Mouse (Mus musculus) stomach, embryonic 16.5 days (tissue): ENCODE measurements around the gene Cd300c. TPM values are rescaled to one million over a fixed set of nuclear protein-coding genes. Genes with fewer than 3 reads are reported as not detected.
"Not testable (repeated sequence)": the region's sequence is repeated elsewhere in the genome, so short reads cannot be mapped to it uniquely, and the experiment has no call there.

ENCODE experiments used
- ATAC-seq: fragments of 200-750 bp; cut with Nextera tagmentation; 2 replicates; pipeline ENCODE4 v1.8.0; 2017; ENCODE audit warnings: moderate number of reproducible peaks, moderate TSS enrichment; ENCODE audit not compliant: insufficient read depth, low FRiP score
- H3K27ac ChIP-seq: fragments of 300-500 bp; sonication (generic); 2 replicates; pipeline ENCODE4 v1.5.1; 2014; ENCODE audit warnings: low read length
- H3K27me3 ChIP-seq: fragments of 300-500 bp; sonication (generic); 2 replicates; pipeline ENCODE4 v1.6.1; 2014; ENCODE audit warnings: low read length, control low read depth, mixed read lengths; ENCODE audit not compliant: control insufficient read depth, insufficient read depth
- H3K36me3 ChIP-seq: fragments of 300-500 bp; sonication (generic); 2 replicates; pipeline ENCODE4 v1.6.1; 2014; ENCODE audit warnings: low read length; ENCODE audit not compliant: control insufficient read depth, insufficient read depth
- H3K4me1 ChIP-seq: fragments of 300-500 bp; sonication (generic); 2 replicates; pipeline ENCODE4 v1.6.1; 2014; ENCODE audit warnings: low read length, control low read depth, mixed read lengths; ENCODE audit not compliant: control insufficient read depth, insufficient read depth
- H3K4me2 ChIP-seq: fragments of 300-500 bp; sonication (generic); 2 replicates; pipeline ENCODE4 v1.6.1; 2014; ENCODE audit warnings: low read depth, low read length, mixed read lengths
- H3K4me3 ChIP-seq: fragments of 300-500 bp; sonication (generic); replicated peaks from 2 replicates; pipeline ENCODE4 v1.5.1; 2014; ENCODE audit warnings: mild to moderate bottlenecking, low read length
- H3K9ac ChIP-seq: fragments of 300-500 bp; sonication (generic); 2 replicates; pipeline ENCODE4 v1.6.1; 2014; ENCODE audit warnings: low read length
- H3K9me3 ChIP-seq: fragments of 300-500 bp; sonication (generic); replicated peaks from 2 replicates; pipeline ENCODE4 v1.6.1; 2016; ENCODE audit warnings: low read length, control low read depth; ENCODE audit not compliant: control insufficient read depth
- WGBS: fragments of 180-500 bp; shearing (Covaris S2); extraction: QIAGEN DNeasy Blood & Tissue Kit; methylation state at CpG from one replicate; pipeline ENCODE4 v1.1.7; 2014; 5-methylcytosine and 5-hydroxymethylcytosine counted together
- polyA plus RNA-seq: library from polyadenylated mRNA; unstranded; fragments of >200 nt; fragmentation: Nextera tagmentation; extraction: Ambion mirVana; gene quantifications from 2 replicates; pipeline ENCODE4 v1.2.1, GENCODE M21; 2015

Gene Cd300c
- not detected in 2 replicates for polyA plus RNA-seq

- H3K9ac ChIP-seq: no peak within 1 kb of the TSS
- H3K27ac ChIP-seq: no peak within 1 kb of the TSS
- WGBS: 76% methylated on average over 9 of the region's 9 CpGs
- no peaks in the 10 kb centered on the region for H3K27me3 ChIP-seq
- no peak for ATAC-seq
- no peaks in the 10 kb centered on the region for H3K9me3 ChIP-seq
- H3K4me1 ChIP-seq: no peaks in the 10 kb centered on the region
- H3K4me3 ChIP-seq: no peak within 1 kb of the TSS
- H3K36me3 ChIP-seq: no peaks in the 10 kb centered on the region
- H3K4me2 ChIP-seq: no peak within 1 kb of the TSS
Measured at GRCm38 (mm10) chr11:114968752-114969207, at the start of gene Cd300c. Cd300c (minus strand) TSS chr11:114969157.

GRCm38 (mm10) chr11:115016093-115016492 is 47.1 kb upstream of the Cd300c start, which contains the start of gene Cd300ld2:
Cd300ld2 (minus strand) TSS chr11:115016193.
- no CpG with 5 or more reads among the region's 7 CpGs for WGBS
- H3K4me1 ChIP-seq, H3K27me3 ChIP-seq, H3K4me2 ChIP-seq, H3K9me3 ChIP-seq, H3K9ac ChIP-seq, H3K27ac ChIP-seq, H3K36me3 ChIP-seq, ATAC-seq, H3K4me3 ChIP-seq: not testable (repeated sequence)

- no peaks in the 10 kb centered on the region for H3K27me3 ChIP-seq
- ATAC-seq: no peak
- H3K36me3 ChIP-seq: no peaks in the 10 kb centered on the region
- H3K9me3 ChIP-seq: no peaks in the 10 kb centered on the region
- H3K4me3 ChIP-seq: no peak overlapping the region
- 78% methylated on average over 5 of the region's 5 CpGs for WGBS
- no peak overlapping the region for H3K4me2 ChIP-seq
- H3K4me1 ChIP-seq: no peaks in the 10 kb centered on the region
- H3K9ac ChIP-seq: no peak overlapping the region
- H3K27ac ChIP-seq: 0 out of 2 replicates have a peak overlapping the region, but pooled peaks have one; percentile 42
Measured at GRCm38 (mm10) chr11:115004070-115004469, 35.1 kb upstream of the Cd300c start.

DNA sequence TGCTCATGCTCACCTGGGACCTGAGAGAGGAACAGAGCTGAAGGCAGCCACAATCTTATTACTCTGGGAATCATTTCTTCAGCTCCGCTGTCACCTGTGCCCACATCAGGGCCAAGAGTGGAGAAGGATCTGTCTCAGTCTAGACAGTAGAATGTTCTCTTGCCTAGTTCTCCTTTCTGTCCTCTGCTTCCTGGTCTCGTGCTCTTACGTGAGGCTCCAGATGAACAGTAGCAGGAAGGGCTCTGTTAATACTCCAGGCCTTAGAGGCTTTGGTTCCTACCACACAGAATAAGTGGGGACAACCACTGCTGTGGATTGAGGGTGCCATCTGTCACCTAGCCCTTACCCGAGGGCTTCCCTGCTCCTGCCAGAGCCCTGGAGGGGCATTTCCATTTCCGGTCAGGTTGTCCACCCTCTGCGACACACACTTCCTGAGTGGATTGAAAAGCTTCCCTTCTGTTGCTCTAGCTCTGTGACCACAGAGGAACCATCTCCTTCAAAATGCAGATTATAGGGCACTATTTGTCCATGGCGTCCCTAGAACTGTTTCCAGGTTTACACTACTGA is 32.6 kb upstream of the Cd300c start, which contains the start of gene Cd300c2:
TSS of gene Cd300c2 (minus strand) at position 407 of the 567 bp plus-strand sequence.
- H3K27ac ChIP-seq: no peak within 1 kb of the TSS
- no peaks in the 10 kb centered on the region for H3K4me1 ChIP-seq
- H3K36me3 ChIP-seq: no peaks in the 10 kb centered on the region
- H3K4me3 ChIP-seq: no peak within 1 kb of the TSS
- no peak within 1 kb of the TSS for H3K9ac ChIP-seq
- H3K27me3 ChIP-seq: no peaks in the 10 kb centered on the region
- ATAC-seq: no peak
- H3K9me3 ChIP-seq: no peaks in the 10 kb centered on the region
- WGBS: 75% methylated on average over 7 of the region's 7 CpGs
- H3K4me2 ChIP-seq: no peak within 1 kb of the TSS

GRCm38 (mm10) chr11:114989793-114990192 is 20.8 kb upstream of the Cd300c start, which contains the start of gene Cd300ld:
Cd300ld (minus strand) TSS chr11:114989922.
- 69% methylated on average over 4 of the region's 4 CpGs for WGBS
- H3K4me3 ChIP-seq: no peak within 1 kb of the TSS
- H3K9ac ChIP-seq: no peak within 1 kb of the TSS
- H3K27ac ChIP-seq: no peak within 1 kb of the TSS
- no peaks in the 10 kb centered on the region for H3K9me3 ChIP-seq
- no peaks in the 10 kb centered on the region for H3K36me3 ChIP-seq
- H3K4me1 ChIP-seq: no peaks in the 10 kb centered on the region
- no peak within 1 kb of the TSS for H3K4me2 ChIP-seq
- ATAC-seq: no peak
- H3K27me3 ChIP-seq: no peaks in the 10 kb centered on the region

GRCm38 (mm10) chr11:114981866-114982265 is 12.9 kb upstream of the Cd300c start:
- no peak overlapping the region for H3K4me2 ChIP-seq
- H3K9ac ChIP-seq: no peak overlapping the region
- H3K9me3 ChIP-seq: 0 out of 2 replicates have a peak, but pooled peaks cover 4% of the 10 kb centered on the region
- H3K27me3 ChIP-seq: no peaks in the 10 kb centered on the region
- H3K36me3 ChIP-seq: no peaks in the 10 kb centered on the region
- WGBS: 52% methylated on average over 4 of the region's 4 CpGs
- H3K4me1 ChIP-seq: no peaks in the 10 kb centered on the region
- ATAC-seq: no peak
- H3K27ac ChIP-seq: no peak overlapping the region
- no peak overlapping the region for H3K4me3 ChIP-seq

GRCm38 (mm10) chr11:114972726-114973125 is 3.8 kb upstream of the Cd300c start:
- 74% methylated on average over 10 of the region's 10 CpGs for WGBS
- Histone ChIP-seq H3K9me3 (no peaks in the 10 kb centered on the region), H3K4me2 (no peak overlapping the region), H3K9ac (no peak overlapping the region), H3K4me1 (no peaks in the 10 kb centered on the region), H3K4me3 (no peak overlapping the region), H3K36me3 (no peaks in the 10 kb centered on the region), H3K27ac (no peak overlapping the region), H3K27me3 (no peaks in the 10 kb centered on the region)
- no peak for ATAC-seq

DNA sequence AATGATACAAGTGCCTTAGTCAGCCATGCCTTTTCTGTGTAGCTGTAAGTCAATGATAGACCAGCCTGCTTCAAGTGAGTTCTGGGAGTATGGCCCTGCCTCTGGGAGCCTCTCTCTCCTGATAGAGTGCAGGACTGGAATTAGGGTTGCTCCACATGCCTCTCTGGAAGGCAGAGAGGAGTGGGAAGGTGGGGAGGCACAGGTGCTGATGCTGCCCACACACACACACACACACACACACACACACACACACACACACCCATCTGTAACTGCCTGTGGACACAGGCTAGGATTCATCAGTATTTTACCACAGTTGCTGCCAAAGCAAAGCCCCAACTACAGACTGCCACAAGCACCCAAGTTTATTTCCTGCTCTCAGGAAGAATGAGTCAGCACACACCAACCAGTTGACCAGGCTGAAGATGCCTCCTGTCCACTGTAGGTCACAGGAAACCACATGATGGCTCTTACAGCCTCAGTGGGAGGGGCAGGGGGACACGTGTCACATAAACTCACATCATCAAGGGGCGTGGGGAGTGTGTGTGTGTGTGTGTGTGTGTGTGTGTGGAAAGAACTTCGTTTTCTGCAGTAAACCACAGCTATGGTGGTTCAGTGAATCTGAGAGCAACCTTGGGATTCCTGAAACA is 3.7 kb downstream of the Cd300c start:
- no peak for ATAC-seq
- Histone ChIP-seq H3K27me3 (no peaks in the 10 kb centered on the region), H3K4me3 (no peak overlapping the region), H3K9ac (no peak overlapping the region), H3K4me1 (no peaks in the 10 kb centered on the region), H3K27ac (no peak overlapping the region), H3K9me3 (no peaks in the 10 kb centered on the region), H3K36me3 (no peaks in the 10 kb centered on the region), H3K4me2 (no peak overlapping the region)
- WGBS: 54% methylated on average over 3 of the region's 3 CpGs

- H3K36me3 ChIP-seq: no peaks in the 10 kb centered on the region
- ATAC-seq: no peak
- 54% methylated on average over 1 of the region's 1 CpGs for WGBS
- no peaks in the 10 kb centered on the region for H3K4me1 ChIP-seq
- H3K9me3 ChIP-seq: no peaks in the 10 kb centered on the region
- no peak overlapping the region for H3K4me3 ChIP-seq
- H3K4me2 ChIP-seq: no peak overlapping the region
- H3K27me3 ChIP-seq: no peaks in the 10 kb centered on the region
- H3K9ac ChIP-seq: no peak overlapping the region
- no peak overlapping the region for H3K27ac ChIP-seq
Measured at GRCm38 (mm10) chr11:114960369-114960768, 8.6 kb downstream of the Cd300c start.
